Mouse (Mus musculus) testis, adult 2 months (tissue): Measurements from ENCODE around the gene Trp53bp2.

Experiments used
- CTCF ChIP-seq: fragments of 200-500 bp; IDR thresholded peaks from 2 replicates; pipeline ENCODE4 v1.5.1; 2012; ENCODE audit warnings: low read depth, mild to moderate bottlenecking, inconsistent platforms, low read length, moderate library complexity; ENCODE audit not compliant: control insufficient read depth, insufficient read depth, insufficient replicate concordance
- POLR2A ChIP-seq: fragments of 200-500 bp; IDR thresholded peaks from 2 replicates; pipeline ENCODE4 v1.6.1; 2012; ENCODE audit warnings: low read depth, mild to moderate bottlenecking, inconsistent platforms, low read length, moderate library complexity; ENCODE audit not compliant: control insufficient read depth

DNA sequence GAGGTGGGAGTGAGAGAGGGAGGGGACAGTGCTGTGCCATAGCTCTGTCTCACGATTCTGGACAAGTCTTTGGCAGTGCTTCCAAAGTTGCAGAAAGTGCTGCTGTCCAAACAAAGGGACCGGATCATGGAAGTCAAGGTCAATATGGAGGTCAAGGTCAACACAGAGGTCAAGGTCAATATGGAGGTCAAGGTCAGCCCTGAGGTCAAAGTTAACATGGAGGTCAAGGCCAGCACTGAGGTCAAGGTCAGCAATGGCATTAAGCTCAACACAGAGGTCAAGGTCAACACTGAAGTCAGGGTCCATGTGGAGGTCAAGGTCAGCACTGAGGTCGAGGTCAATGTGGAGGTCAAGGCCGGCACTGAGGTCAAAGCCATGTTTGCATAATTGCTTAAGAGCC lies 91.9 kb downstream of the Trp53bp2 start:
- TF ChIP-seq POLR2A (no peak), CTCF (no peak)
